ENCODE assay signal across 8 mouse cellular contexts in the genomic region with DNA sequence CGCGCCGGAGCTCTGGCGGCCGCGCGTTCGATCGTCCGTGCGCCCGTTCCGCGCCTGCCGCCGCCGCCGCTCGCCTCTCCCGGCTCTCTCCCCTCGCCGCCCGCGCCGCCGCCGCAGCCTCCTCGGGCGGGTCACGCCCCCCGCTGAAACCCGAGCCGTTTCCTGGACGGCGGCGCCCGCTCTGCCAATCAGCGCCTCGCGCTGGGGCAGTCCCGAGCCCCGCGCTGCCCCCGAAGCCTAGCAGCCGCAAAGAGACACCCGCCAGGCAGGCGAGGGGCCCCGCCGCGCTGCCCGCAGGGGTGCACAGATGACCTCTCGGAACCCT.
DNase-seq lines count a peak whose midpoint lies in the region; ATAC-seq and TF ChIP-seq lines count a peak whose summit lies in the region.

No protein-coding gene starts in this region.

- H3ac ChIP-seq in C2C12 (ENCODE audit: control insufficient read depth, insufficient read length, low read depth), result peak overlapping the region; percentile 28

- H3K4me2 ChIP-seq in forebrain, embryonic 12.5 days, result peak overlapping the region; percentile 75
- peak overlapping the region; percentile 98 for H3K4me2 ChIP-seq in heart, embryonic 16.5 days (ENCODE audit: low read depth, low read length)
- H3K4me2 ChIP-seq in kidney, postnatal 0 days (ENCODE audit: low read length), result peak overlapping the region; percentile 80
- peak overlapping the region; percentile 83 for H3K4me2 ChIP-seq in lung, postnatal 0 days (replicated peaks; ENCODE audit: low read depth, low read length)

- H3K9ac ChIP-seq in forebrain, embryonic 12.5 days, result peak overlapping the region; percentile 91
- H3K9ac ChIP-seq in heart, embryonic 16.5 days (ENCODE audit: low read length), result peak overlapping the region; percentile 80
- peak overlapping the region; percentile 79 for H3K9ac ChIP-seq in kidney, postnatal 0 days (ENCODE audit: low read depth, low read length)
- peak overlapping the region; percentile 65 for H3K9ac ChIP-seq in lung, postnatal 0 days (replicated peaks; ENCODE audit: low read depth)

- H3K79me2 ChIP-seq in C2C12 (ENCODE audit: control insufficient read depth, insufficient read depth), result no peaks in the 10 kb centered on the region

- WGBS in forebrain, embryonic 12.5 days, result under 1% methylated on average over 44 of the region's 52 CpGs
- under 1% methylated on average over 48 of the region's 52 CpGs for WGBS in heart, embryonic 16.5 days
- under 1% methylated on average over 32 of the region's 52 CpGs for WGBS in kidney, postnatal 0 days
- WGBS in lung, postnatal 0 days, result 3% methylated on average over 39 of the region's 52 CpGs

- H3K9me3 ChIP-seq in forebrain, embryonic 12.5 days, result no peaks in the 10 kb centered on the region
- H3K9me3 ChIP-seq in heart, embryonic 16.5 days (replicated peaks; ENCODE audit: control insufficient read depth, low read length), result peaks cover 3% of the 10 kb centered on the region; the same call in 1 of the 2 replicates
- no peaks in the 10 kb centered on the region for H3K9me3 ChIP-seq in kidney, postnatal 0 days (replicated peaks; ENCODE audit: low read length)
- H3K9me3 ChIP-seq in lung, postnatal 0 days (ENCODE audit: low read length), result no peaks in the 10 kb centered on the region

- no peak for TF ChIP-seq EP300 in lung, postnatal 0 days (IDR thresholded peaks at IDR 0.05)

- H3K27me3 ChIP-seq in C2C12 (ENCODE audit: control insufficient read depth, insufficient read depth, insufficient read length), result peaks cover 5% of the 10 kb centered on the region
- H3K27me3 ChIP-seq in forebrain, embryonic 12.5 days, result peaks cover 22% of the 10 kb centered on the region
- H3K27me3 ChIP-seq in heart, embryonic 16.5 days (ENCODE audit: control insufficient read depth, insufficient read depth, low read length), result peaks cover 7% of the 10 kb centered on the region
- no peaks in the 10 kb centered on the region for H3K27me3 ChIP-seq in kidney, postnatal 0 days (ENCODE audit: insufficient read depth, low read length)
- H3K27me3 ChIP-seq in lung, postnatal 0 days (replicated peaks; ENCODE audit: insufficient read depth, low read length), result no peaks in the 10 kb centered on the region

- H3K79me3 ChIP-seq in C2C12 (ENCODE audit: low read depth), result no peaks in the 10 kb centered on the region

- H3K4me1 ChIP-seq in forebrain, embryonic 12.5 days, result peaks cover 71% of the 10 kb centered on the region
- H3K4me1 ChIP-seq in heart, embryonic 16.5 days (ENCODE audit: control insufficient read depth, insufficient read depth, low read length), result peaks cover 8% of the 10 kb centered on the region
- H3K4me1 ChIP-seq in kidney, postnatal 0 days (replicated peaks; ENCODE audit: insufficient read depth, low read length), result peaks cover 9% of the 10 kb centered on the region
- H3K4me1 ChIP-seq in lung, postnatal 0 days (ENCODE audit: insufficient read depth, low read depth, low read length), result peaks cover 5% of the 10 kb centered on the region; the same call in 1 of the 2 replicates

- H3K27ac ChIP-seq in forebrain, embryonic 12.5 days, result peak overlapping the region; percentile 94
- peak overlapping the region; percentile 77 for H3K27ac ChIP-seq in heart, embryonic 16.5 days (ENCODE audit: low read length)
- peak overlapping the region; percentile 91 for H3K27ac ChIP-seq in kidney, postnatal 0 days
- H3K27ac ChIP-seq in lung, postnatal 0 days (ENCODE audit: low read length), result peak overlapping the region; percentile 89

- H3K4me3 ChIP-seq in C2C12 (ENCODE audit: insufficient read depth, poor library complexity, severe bottlenecking), result no peak overlapping the region
- H3K4me3 ChIP-seq in forebrain, embryonic 12.5 days (replicated peaks), result peak overlapping the region; percentile 84
- H3K4me3 ChIP-seq in heart, embryonic 16.5 days (ENCODE audit: low read length), result peak overlapping the region; percentile 78
- peak overlapping the region; percentile 84 for H3K4me3 ChIP-seq in kidney, postnatal 0 days (replicated peaks; ENCODE audit: low read depth, low read length)
- H3K4me3 ChIP-seq in lung, postnatal 0 days (ENCODE audit: low read depth, low read length), result peak overlapping the region; percentile 82

- peak; percentile 93 to 94 for DNase-seq in adrenal gland, postnatal 36 days
- DNase-seq in kidney, postnatal 0 days (ENCODE audit: low spot score), result peak; percentile 95
- DNase-seq in lung, postnatal 0 days (ENCODE audit: low spot score), result peak; percentile 95
- peak; percentile 86 for DNase-seq in retina, embryonic 14.5 days (ENCODE audit: low spot score)
- DNase-seq in urinary bladder, postnatal 4 days (ENCODE audit: low spot score in 2 of 2), result peak; percentile 85 to 89

- ATAC-seq in forebrain, embryonic 12.5 days (ENCODE audit: low FRiP score), result peak; percentile 76
- ATAC-seq in heart, embryonic 16.5 days (replicated peaks; ENCODE audit: extremely low read depth, insufficient read depth, low FRiP score), result peak; percentile 90
- peak; percentile 87 for ATAC-seq in kidney, postnatal 0 days (replicated peaks; ENCODE audit: low FRiP score, low read depth)
- peak; percentile 94 for ATAC-seq in lung, postnatal 0 days

- TF ChIP-seq CTCF in C2C12 (IDR thresholded peaks at IDR 0.05; ENCODE audit: control insufficient read depth, insufficient read depth, insufficient read length), result no peak
- TF ChIP-seq CTCF in kidney, postnatal 0 days (IDR thresholded peaks at IDR 0.05; ENCODE audit: low read depth), result no peak
- no peak for TF ChIP-seq CTCF in lung, postnatal 0 days (IDR thresholded peaks at IDR 0.05)

- H3K36me3 ChIP-seq in C2C12 (ENCODE audit: control insufficient read depth, insufficient read depth), result no peaks in the 10 kb centered on the region
- 0 out of 2 replicates have a peak, but pooled peaks cover 4% of the 10 kb centered on the region for H3K36me3 ChIP-seq in forebrain, embryonic 12.5 days (replicated peaks)
- no peaks in the 10 kb centered on the region for H3K36me3 ChIP-seq in heart, embryonic 16.5 days (ENCODE audit: control insufficient read depth, insufficient read depth)
- no peaks in the 10 kb centered on the region for H3K36me3 ChIP-seq in kidney, postnatal 0 days (ENCODE audit: insufficient read depth, low read length)
- H3K36me3 ChIP-seq in lung, postnatal 0 days (ENCODE audit: insufficient read depth, low read length), result no peaks in the 10 kb centered on the region

TF ChIP-seq in C2C12, 6 proteins besides CTCF, POLR2A, EP300 and RAD21:
- no peak for TF ChIP-seq CEBPB (IDR thresholded peaks at IDR 0.05; ENCODE audit: low read depth)
- TF ChIP-seq MYOG (IDR thresholded peaks at IDR 0.05; ENCODE audit: control insufficient read depth, extremely low read depth, insufficient read length), result no peak
- no peak for TF ChIP-seq MYOD1 (IDR thresholded peaks at IDR 0.05; ENCODE audit: control insufficient read depth, insufficient read length, low read depth)
- no peak for TF ChIP-seq FOSL1 (IDR thresholded peaks at IDR 0.05; ENCODE audit: insufficient read depth, low read length, poor library complexity, severe bottlenecking)
- no peak for TF ChIP-seq MAX (IDR thresholded peaks at IDR 0.05)
- no peak for TF ChIP-seq USF1 (IDR thresholded peaks at IDR 0.05; ENCODE audit: low read depth)
